Mouse (Mus musculus) heart, embryonic 13.5 days (tissue): ENCODE data around the gene Ctbs. TPM values are rescaled to one million over a fixed set of nuclear protein-coding genes. Genes with fewer than 3 reads are reported as not detected.

Experiments
- ATAC-seq: fragments of 200-750 bp; cut with Nextera tagmentation; 2 replicates; pipeline ENCODE4 v1.8.0; 2017; ENCODE audit warnings: moderate TSS enrichment; ENCODE audit not compliant: insufficient number of reproducible peaks, low FRiP score, low TSS enrichment; ENCODE audit errors: extremely low read depth
- H3K27ac ChIP-seq: fragments of 300-500 bp; sonication (generic); replicated peaks from 2 replicates; pipeline ENCODE4 v1.5.1; 2015; ENCODE audit warnings: moderate library complexity, mild to moderate bottlenecking, inconsistent platforms
- H3K27me3 ChIP-seq: fragments of 300-500 bp; sonication (generic); replicated peaks from 2 replicates; pipeline ENCODE4 v1.6.1; 2015; ENCODE audit warnings: mild to moderate bottlenecking, inconsistent platforms
- H3K36me3 ChIP-seq: fragments of 300-500 bp; sonication (generic); 2 replicates; pipeline ENCODE4 v1.6.1; 2015; ENCODE audit warnings: mild to moderate bottlenecking, inconsistent platforms
- H3K4me1 ChIP-seq: fragments of 300-500 bp; sonication (generic); 2 replicates; pipeline ENCODE4 v1.6.1; 2015; ENCODE audit warnings: inconsistent platforms
- H3K4me2 ChIP-seq: fragments of 300-500 bp; sonication (generic); 2 replicates; pipeline ENCODE4 v1.6.1; 2015; ENCODE audit warnings: inconsistent platforms, mild to moderate bottlenecking, moderate library complexity
- H3K4me3 ChIP-seq: fragments of 300-500 bp; sonication (generic); 2 replicates; pipeline ENCODE4 v1.5.1; 2015; ENCODE audit warnings: moderate library complexity, mild to moderate bottlenecking, inconsistent platforms
- H3K9ac ChIP-seq: fragments of 300-500 bp; sonication (generic); 2 replicates; pipeline ENCODE4 v1.6.1; 2015; ENCODE audit warnings: inconsistent platforms, mild to moderate bottlenecking, moderate library complexity
- H3K9me3 ChIP-seq: fragments of 300-500 bp; sonication (generic); 2 replicates; pipeline ENCODE4 v1.6.1; 2016; ENCODE audit warnings: inconsistent platforms
- WGBS: fragments of 180-500 bp; shearing (Covaris S2); methylation state at CpG from one replicate; pipeline ENCODE4 v1.1.7; 2015; ENCODE audit warnings: mixed read lengths; 5-methylcytosine and 5-hydroxymethylcytosine counted together
- polyA plus RNA-seq: library from polyadenylated mRNA; unstranded; fragments of >200 nt; fragmentation: Nextera tagmentation; extraction: Ambion mirVana; gene quantifications from 2 replicates; pipeline ENCODE4 v1.2.1, GENCODE M21; 2015

Ctbs gene
- polyA plus RNA-seq = 9.5 and 10.5 TPM in 2 replicates

GRCm38 (mm10) chr3:146449745-146450250 lies at the start of gene Ctbs:
Gene Ctbs, plus strand, starts transcription at chr3:146449795.
- peak within 1 kb of the TSS; percentile 90 for H3K9ac ChIP-seq
- ATAC-seq = no peak
- 49% methylated on average over 9 of the region's 9 CpGs for WGBS
- H3K36me3 ChIP-seq = peaks cover 4% of the 10 kb centered on the region; the same call in 1 of the 2 replicates
- H3K4me1 ChIP-seq = peaks cover 19% of the 10 kb centered on the region
- peak within 1 kb of the TSS; percentile 85 for H3K4me2 ChIP-seq
- H3K9me3 ChIP-seq = no peaks in the 10 kb centered on the region
- H3K4me3 ChIP-seq = peak within 1 kb of the TSS; percentile 70
- H3K27ac ChIP-seq = peak within 1 kb of the TSS; percentile 86
- no peaks in the 10 kb centered on the region for H3K27me3 ChIP-seq

- peaks cover 5% of the 10 kb centered on the region; the same call in 1 of the 2 replicates for H3K9me3 ChIP-seq
- H3K4me1 ChIP-seq = peaks cover 30% of the 10 kb centered on the region
- no peak for ATAC-seq
- peak overlapping the region; percentile 98 for H3K4me3 ChIP-seq
- 46% methylated on average over 3 of the region's 3 CpGs for WGBS
- peak overlapping the region; percentile 41; the same call in 1 of the 2 replicates for H3K27ac ChIP-seq
- no peaks in the 10 kb centered on the region for H3K36me3 ChIP-seq
- peak overlapping the region; percentile 93 for H3K9ac ChIP-seq
- H3K4me2 ChIP-seq = peak overlapping the region; percentile 95
- H3K27me3 ChIP-seq = peaks cover 3% of the 10 kb centered on the region; the same call in 1 of the 2 replicates
These were observed 45.8 kb upstream of the Ctbs start for GRCm38 (mm10) chr3:146403770-146404169.

- Histone ChIP-seq H3K4me3 (peak within 1 kb of the TSS; percentile 98), H3K4me1 (peaks cover 30% of the 10 kb centered on the region), H3K27me3 (peaks cover 3% of the 10 kb centered on the region; the same call in 1 of the 2 replicates), H3K27ac (peak within 1 kb of the TSS; percentile 68), H3K36me3 (no peaks in the 10 kb centered on the region), H3K9ac (peak within 1 kb of the TSS; percentile 93), H3K4me2 (peak within 1 kb of the TSS; percentile 95), H3K9me3 (peaks cover 5% of the 10 kb centered on the region; the same call in 1 of the 2 replicates)
- 1% methylated on average over 90 of the region's 100 CpGs for WGBS
- peak; percentile 97 for ATAC-seq
These were observed 45.0 kb upstream of the Ctbs start, which contains the start of gene Ssx2ip for GRCm38 (mm10) chr3:146404311-146405201. Gene Ssx2ip, plus strand, starts transcription at chr3:146404642.

- ATAC-seq = no peak
- Histone ChIP-seq H3K4me1 (peaks cover 36% of the 10 kb centered on the region), H3K4me3 (peak overlapping the region; percentile 98), H3K27ac (peak overlapping the region; percentile 68), H3K9me3 (peaks cover 5% of the 10 kb centered on the region; the same call in 1 of the 2 replicates), H3K9ac (peak overlapping the region; percentile 93), H3K27me3 (no peaks in the 10 kb centered on the region), H3K36me3 (no peaks in the 10 kb centered on the region), H3K4me2 (peak overlapping the region; percentile 95)
- 25% methylated on average over 18 of the region's 18 CpGs for WGBS
These were observed 44.2 kb upstream of the Ctbs start for GRCm38 (mm10) chr3:146405213-146406006.

- peak overlapping the region; percentile 93; the same call in 1 of the 2 replicates for H3K9ac ChIP-seq
- H3K4me1 ChIP-seq = peaks cover 41% of the 10 kb centered on the region
- 45% methylated on average over 5 of the region's 5 CpGs for WGBS
- ATAC-seq = no peak
- H3K4me3 ChIP-seq = peak overlapping the region; percentile 98
- no peaks in the 10 kb centered on the region for H3K36me3 ChIP-seq
- no peak overlapping the region for H3K27ac ChIP-seq
- peak overlapping the region; percentile 95 for H3K4me2 ChIP-seq
- peaks cover 5% of the 10 kb centered on the region; the same call in 1 of the 2 replicates for H3K9me3 ChIP-seq
- no peaks in the 10 kb centered on the region for H3K27me3 ChIP-seq
These were observed 43.6 kb upstream of the Ctbs start for GRCm38 (mm10) chr3:146406007-146406341.

- H3K4me2 ChIP-seq = peak overlapping the region; percentile 95; the same call in 1 of the 2 replicates
These were observed 42.4 kb upstream of the Ctbs start for GRCm38 (mm10) chr3:146407086-146407721.

GRCm38 (mm10) chr3:146410114-146410513 lies 39.5 kb upstream of the Ctbs start:
- no peak overlapping the region for H3K9ac ChIP-seq
- H3K4me1 ChIP-seq = peaks cover 58% of the 10 kb centered on the region
- H3K4me2 ChIP-seq = no peak overlapping the region
- no peak overlapping the region for H3K4me3 ChIP-seq
- H3K36me3 ChIP-seq = no peaks in the 10 kb centered on the region
- no peak for ATAC-seq
- no peaks in the 10 kb centered on the region for H3K9me3 ChIP-seq
- 70% methylated on average over 7 of the region's 7 CpGs for WGBS
- H3K27me3 ChIP-seq = no peaks in the 10 kb centered on the region
- no peak overlapping the region for H3K27ac ChIP-seq

More at GRCm38 (mm10) chr3:146407086-146407721, 42.4 kb upstream of the Ctbs start:
- WGBS = 88% methylated on average over 16 of the region's 16 CpGs
- H3K4me1 ChIP-seq = peaks cover 53% of the 10 kb centered on the region
- no peak for ATAC-seq
- no peaks in the 10 kb centered on the region for H3K36me3 ChIP-seq
- H3K4me3 ChIP-seq = no peak overlapping the region
- no peak overlapping the region for H3K27ac ChIP-seq
- H3K27me3 ChIP-seq = no peaks in the 10 kb centered on the region
- peaks cover 3% of the 10 kb centered on the region; the same call in 1 of the 2 replicates for H3K9me3 ChIP-seq
- H3K9ac ChIP-seq = no peak overlapping the region

GRCm38 (mm10) chr3:146412008-146412407 lies 37.6 kb upstream of the Ctbs start:
- Histone ChIP-seq H3K4me2 (no peak overlapping the region), H3K27ac (no peak overlapping the region), H3K4me3 (no peak overlapping the region), H3K36me3 (peaks cover 3% of the 10 kb centered on the region; the same call in 1 of the 2 replicates), H3K27me3 (no peaks in the 10 kb centered on the region), H3K4me1 (peaks cover 40% of the 10 kb centered on the region), H3K9me3 (no peaks in the 10 kb centered on the region), H3K9ac (0 out of 2 replicates have a peak overlapping the region, but pooled peaks have one; percentile 10)
- no peak for ATAC-seq
- WGBS = 72% methylated on average over 2 of the region's 2 CpGs

GRCm38 (mm10) chr3:146412480-146412879 lies 37.1 kb upstream of the Ctbs start:
- Histone ChIP-seq H3K9ac (0 out of 2 replicates have a peak overlapping the region, but pooled peaks have one; percentile 10), H3K9me3 (no peaks in the 10 kb centered on the region), H3K36me3 (peaks cover 7% of the 10 kb centered on the region), H3K4me2 (no peak overlapping the region), H3K27ac (no peak overlapping the region), H3K27me3 (no peaks in the 10 kb centered on the region), H3K4me1 (peaks cover 36% of the 10 kb centered on the region), H3K4me3 (no peak overlapping the region)
- no peak for ATAC-seq
- WGBS = 74% methylated on average over 7 of the region's 7 CpGs

GRCm38 (mm10) chr3:146413016-146413415 lies 36.6 kb upstream of the Ctbs start:
- WGBS = 87% methylated on average over 13 of the region's 13 CpGs
- Histone ChIP-seq H3K4me1 (peaks cover 35% of the 10 kb centered on the region), H3K27ac (no peak overlapping the region), H3K9ac (no peak overlapping the region), H3K4me2 (no peak overlapping the region), H3K4me3 (no peak overlapping the region), H3K27me3 (no peaks in the 10 kb centered on the region), H3K9me3 (no peaks in the 10 kb centered on the region), H3K36me3 (peaks cover 7% of the 10 kb centered on the region)
- no peak for ATAC-seq
